Mouse (Mus musculus) midbrain, embryonic 12.5 days (tissue): ENCODE data around the gene Fam78b. TPM values are rescaled to one million over a fixed set of nuclear protein-coding genes. Genes with fewer than 3 reads are reported as not detected.

Source experiments
- ATAC-seq: fragments of 200-750 bp; cut with Nextera tagmentation; 2 replicates; pipeline ENCODE4 v1.8.0; 2017; ENCODE audit warnings: low read depth, moderate TSS enrichment, moderate library complexity; ENCODE audit not compliant: low FRiP score
- H3K27ac ChIP-seq: fragments of 300-500 bp; sonication (generic); replicated peaks from 2 replicates; pipeline ENCODE4 v1.5.1; 2016; ENCODE audit warnings: mild to moderate bottlenecking
- H3K27me3 ChIP-seq: fragments of 300-500 bp; sonication (generic); 2 replicates; pipeline ENCODE4 v1.6.1; 2016; ENCODE audit warnings: mild to moderate bottlenecking
- H3K36me3 ChIP-seq: fragments of 300-500 bp; sonication (generic); 2 replicates; pipeline ENCODE4 v1.6.1; 2016
- H3K4me1 ChIP-seq: fragments of 300-500 bp; sonication (generic); 2 replicates; pipeline ENCODE4 v1.6.1; 2016
- H3K4me2 ChIP-seq: fragments of 300-500 bp; sonication (generic); replicated peaks from 2 replicates; pipeline ENCODE4 v1.6.1; 2016; ENCODE audit warnings: mild to moderate bottlenecking, moderate library complexity
- H3K4me3 ChIP-seq: fragments of 300-500 bp; sonication (generic); 2 replicates; pipeline ENCODE4 v1.5.1; 2016; ENCODE audit warnings: mild to moderate bottlenecking
- H3K9ac ChIP-seq: fragments of 300-500 bp; sonication (generic); replicated peaks from 2 replicates; pipeline ENCODE4 v1.6.1; 2016; ENCODE audit warnings: mild to moderate bottlenecking, moderate library complexity
- H3K9me3 ChIP-seq: fragments of 300-500 bp; sonication (generic); 2 replicates; pipeline ENCODE4 v1.6.1; 2016; ENCODE audit warnings: mild to moderate bottlenecking
- WGBS: fragments of 180-500 bp; shearing (Covaris S2); methylation state at CpG from one replicate; pipeline ENCODE4 v1.1.7; 2016; 5-methylcytosine and 5-hydroxymethylcytosine counted together
- polyA plus RNA-seq: library from polyadenylated mRNA; unstranded; fragments of >200 nt; fragmentation: Nextera tagmentation; extraction: Ambion mirVana; gene quantifications from 2 replicates; pipeline ENCODE4 v1.2.1, GENCODE M21; 2016

Fam78b gene
- polyA plus RNA-seq, 1 experiment from 2014 or later, result 8.7 TPM

DNA sequence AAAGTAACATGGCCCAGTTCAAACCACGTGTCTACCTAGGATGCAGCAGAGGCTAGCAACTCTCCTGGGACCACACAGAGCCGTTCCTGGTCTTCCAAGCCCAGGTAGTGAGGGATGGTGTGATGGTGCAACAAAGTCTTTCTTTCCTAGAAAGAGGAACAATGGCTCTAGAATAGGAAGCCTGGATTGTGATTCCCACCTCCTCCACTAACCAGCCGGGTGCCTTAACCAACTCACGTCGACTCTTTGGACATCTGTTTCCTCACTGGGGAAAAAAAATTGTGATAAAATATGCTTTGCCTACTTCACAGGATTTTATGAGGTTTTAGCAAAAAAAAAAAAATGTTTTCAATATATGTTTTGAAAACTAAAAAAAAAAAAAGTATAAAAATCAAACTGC, 134.5 kb downstream of the Fam78b start:
- no peak overlapping the region for H3K27ac ChIP-seq
- H3K4me3 ChIP-seq, result no peak overlapping the region
- no peaks in the 10 kb centered on the region for H3K36me3 ChIP-seq
- H3K9ac ChIP-seq, result no peak overlapping the region
- no peak overlapping the region for H3K4me2 ChIP-seq
- H3K4me1 ChIP-seq, result no peaks in the 10 kb centered on the region
- no peaks in the 10 kb centered on the region for H3K27me3 ChIP-seq
- WGBS, result 87% methylated on average over 5 of the region's 5 CpGs
- H3K9me3 ChIP-seq, result no peaks in the 10 kb centered on the region
- ATAC-seq, result no peak
